Mouse (Mus musculus) heart, embryonic 10.5 days (tissue): ENCODE data around the gene Gm49661. TPM values are rescaled to one million over a fixed set of nuclear protein-coding genes. Genes with fewer than 3 reads are reported as not detected.

Experiments used
- DNase-seq: peaks from one replicate; pipeline ENCODE4 v3.0.0-alpha.2; 2017; ENCODE audit warnings: low spot score
- H3K27ac ChIP-seq: fragments of 300-500 bp; sonication (generic); 2 replicates; pipeline ENCODE4 v1.5.1; 2016; ENCODE audit warnings: mild to moderate bottlenecking
- H3K27me3 ChIP-seq: fragments of 300-500 bp; sonication (generic); 2 replicates; pipeline ENCODE4 v1.6.1; 2016; ENCODE audit warnings: mild to moderate bottlenecking; ENCODE audit not compliant: poor library complexity, insufficient read depth, severe bottlenecking
- H3K36me3 ChIP-seq: fragments of 300-500 bp; sonication (generic); 2 replicates; pipeline ENCODE4 v1.6.1; 2016; ENCODE audit warnings: mild to moderate bottlenecking, moderate library complexity
- H3K4me1 ChIP-seq: fragments of 300-500 bp; sonication (generic); 2 replicates; pipeline ENCODE4 v1.6.1; 2016; ENCODE audit warnings: mild to moderate bottlenecking
- H3K4me3 ChIP-seq: fragments of 300-500 bp; sonication (generic); 2 replicates; pipeline ENCODE4 v1.5.1; 2016; ENCODE audit warnings: mild to moderate bottlenecking, moderate library complexity
- H3K9me3 ChIP-seq: fragments of 300-500 bp; sonication (generic); 2 replicates; pipeline ENCODE4 v1.6.1; 2016; ENCODE audit warnings: mild to moderate bottlenecking, moderate library complexity
- WGBS: fragments of 180-500 bp; shearing (Covaris S2); methylation state at CpG from one replicate; pipeline ENCODE4 v1.1.7; 2016; 5-methylcytosine and 5-hydroxymethylcytosine counted together
- polyA plus RNA-seq: library from polyadenylated mRNA; unstranded; fragments of >200 nt; fragmentation: Nextera tagmentation; extraction: Ambion mirVana; gene quantifications from 2 replicates; pipeline ENCODE4 v1.2.1, GENCODE M21; 2016

The Gm49661 gene
- polyA plus RNA-seq, 1 experiment from 2014 or later = not detected

DNA sequence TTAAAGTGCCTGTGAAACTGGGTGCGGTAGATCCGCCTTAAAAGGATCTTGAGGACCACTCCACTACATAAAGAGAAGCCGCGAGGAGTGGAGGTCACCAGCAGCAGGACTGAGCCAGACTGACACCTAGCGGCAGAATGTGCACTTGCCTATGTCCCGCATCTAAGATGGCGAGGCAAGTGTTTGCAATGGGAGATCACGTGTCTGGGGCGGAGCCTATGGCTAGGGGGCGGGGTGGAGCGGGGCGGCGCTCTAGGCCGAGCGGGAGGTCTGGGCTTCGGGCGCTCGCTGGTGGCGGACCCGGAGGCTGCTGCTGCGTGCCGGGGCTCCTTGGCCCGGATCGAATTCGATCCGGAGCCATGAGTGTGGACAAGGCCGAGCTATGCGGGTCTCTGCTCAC, 21.1 kb upstream of the Gm49661 start, which contains the start of gene Hook2:
Gene Hook2, plus strand, starts transcription at position 255 of the 400 bp plus-strand sequence.
- no peaks in the 10 kb centered on the region for H3K9me3 ChIP-seq
- peak within 1 kb of the TSS; percentile 67 for H3K4me3 ChIP-seq
- H3K36me3 ChIP-seq = no peaks in the 10 kb centered on the region
- H3K27me3 ChIP-seq = peaks cover 33% of the 10 kb centered on the region
- H3K27ac ChIP-seq = peak within 1 kb of the TSS; percentile 85
- under 1% methylated on average over 28 of the region's 28 CpGs for WGBS
- peaks cover 27% of the 10 kb centered on the region for H3K4me1 ChIP-seq
- peak; percentile 99 for DNase-seq

DNA sequence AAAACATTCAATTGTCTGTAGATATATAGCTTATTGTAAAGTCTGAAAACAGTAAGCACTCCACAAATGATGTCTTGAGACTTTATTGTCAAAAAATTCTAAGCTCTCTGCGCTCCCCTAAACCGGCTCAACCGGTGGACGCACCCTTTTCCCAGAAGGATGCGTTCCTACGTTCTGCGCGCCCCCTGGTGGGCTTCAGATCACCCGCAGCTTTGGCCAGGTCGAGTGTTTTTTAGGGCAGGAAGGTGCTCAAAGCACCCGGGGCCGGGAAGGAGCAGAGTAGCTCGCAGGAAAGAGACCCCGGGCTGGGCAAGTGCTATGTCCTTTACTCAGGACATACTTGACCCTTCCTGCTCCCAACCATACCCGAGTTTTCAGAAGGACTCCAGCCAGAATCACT, 20.6 kb upstream of the Gm49661 start:
- Histone ChIP-seq H3K27ac (peak overlapping the region; percentile 85), H3K36me3 (no peaks in the 10 kb centered on the region)
- under 1% methylated on average over 15 of the region's 15 CpGs for WGBS

DNA sequence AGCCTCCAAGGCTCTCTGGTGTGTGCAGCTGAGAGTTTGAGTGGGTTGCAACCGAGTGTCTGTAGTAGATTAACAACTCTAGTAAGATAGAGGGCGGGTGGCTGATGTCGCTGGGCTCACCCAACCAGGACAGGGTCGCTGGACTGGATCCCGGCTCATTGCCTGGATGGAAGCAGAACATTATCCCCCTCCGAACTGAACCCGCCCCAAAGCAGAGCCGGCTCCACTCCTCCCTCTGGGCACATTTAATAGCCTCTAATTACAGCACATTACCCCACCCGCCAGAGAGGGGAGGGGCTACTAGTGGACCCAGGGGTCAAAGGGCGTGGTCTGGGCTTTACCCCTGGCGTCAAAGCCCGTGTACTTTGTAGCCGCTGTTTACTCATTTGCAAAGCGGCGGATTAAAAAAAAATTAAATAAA, 20.1 kb upstream of the Gm49661 start:
- Histone ChIP-seq H3K36me3 (no peaks in the 10 kb centered on the region), H3K4me3 (peak overlapping the region; percentile 67; the same call in 1 of the 2 replicates), H3K9me3 (no peaks in the 10 kb centered on the region), H3K27me3 (peaks cover 28% of the 10 kb centered on the region), H3K4me1 (peaks cover 37% of the 10 kb centered on the region), H3K27ac (peak overlapping the region; percentile 85; the same call in 1 of the 2 replicates)
- 20% methylated on average over 15 of the region's 15 CpGs for WGBS
- DNase-seq = no peak

More for the DNA sequence above, 20.6 kb upstream of the Gm49661 start:
- H3K27me3 ChIP-seq = peaks cover 29% of the 10 kb centered on the region
- peak; percentile 96 for DNase-seq
- no peaks in the 10 kb centered on the region for H3K9me3 ChIP-seq
- H3K4me3 ChIP-seq = peak overlapping the region; percentile 67
- peaks cover 32% of the 10 kb centered on the region for H3K4me1 ChIP-seq

DNA sequence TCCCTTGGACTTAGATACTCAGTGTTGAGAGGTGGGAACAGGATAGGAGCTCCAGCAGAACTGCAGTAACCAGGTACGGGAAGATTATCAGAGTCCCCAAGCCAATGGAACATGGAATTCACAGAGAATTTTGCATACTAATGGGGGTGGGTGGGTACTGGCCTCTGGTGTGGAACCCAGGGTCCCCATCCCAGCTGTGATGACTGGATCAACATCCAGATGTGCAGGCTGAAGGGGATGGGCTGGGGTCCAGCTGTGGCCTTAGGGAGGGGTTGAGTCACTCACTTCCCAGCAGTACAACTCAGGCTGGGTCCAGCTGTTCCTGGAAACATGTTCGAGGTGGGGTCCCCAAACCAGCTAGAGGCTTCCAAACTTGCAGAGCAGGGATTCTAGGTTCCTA, 18.7 kb upstream of the Gm49661 start:
- DNase-seq = no peak
- Histone ChIP-seq H3K36me3 (no peaks in the 10 kb centered on the region), H3K27me3 (peaks cover 22% of the 10 kb centered on the region), H3K27ac (no peak overlapping the region), H3K4me3 (no peak overlapping the region), H3K9me3 (no peaks in the 10 kb centered on the region), H3K4me1 (peaks cover 44% of the 10 kb centered on the region)
- 59% methylated on average over 2 of the region's 2 CpGs for WGBS

DNA sequence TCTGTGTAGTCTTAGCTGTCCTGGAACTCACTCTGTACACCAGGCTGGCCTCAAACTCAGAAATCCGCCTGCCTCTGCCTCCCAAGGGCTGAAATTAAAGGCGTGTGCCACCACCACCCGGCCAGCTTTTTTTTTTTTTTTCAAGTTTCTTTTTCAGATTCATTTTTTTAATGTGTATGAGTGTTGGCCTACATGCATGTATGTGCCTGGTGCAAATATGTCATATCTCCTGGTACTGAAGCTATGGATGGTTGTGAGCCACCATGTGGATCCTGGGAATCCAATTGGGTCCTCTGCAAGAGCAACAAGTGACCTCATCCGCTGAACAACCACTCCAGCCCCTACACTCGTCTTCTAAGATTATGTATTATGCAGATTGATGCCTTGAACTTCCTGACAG, 18.2 kb upstream of the Gm49661 start:
- DNase-seq = no peak
- H3K4me3 ChIP-seq = no peak overlapping the region
- H3K9me3 ChIP-seq = no peaks in the 10 kb centered on the region
- H3K27me3 ChIP-seq = peaks cover 23% of the 10 kb centered on the region
- no peaks in the 10 kb centered on the region for H3K36me3 ChIP-seq
- peaks cover 49% of the 10 kb centered on the region for H3K4me1 ChIP-seq
- WGBS = 81% methylated on average over 5 of the region's 5 CpGs
- no peak overlapping the region for H3K27ac ChIP-seq

DNA sequence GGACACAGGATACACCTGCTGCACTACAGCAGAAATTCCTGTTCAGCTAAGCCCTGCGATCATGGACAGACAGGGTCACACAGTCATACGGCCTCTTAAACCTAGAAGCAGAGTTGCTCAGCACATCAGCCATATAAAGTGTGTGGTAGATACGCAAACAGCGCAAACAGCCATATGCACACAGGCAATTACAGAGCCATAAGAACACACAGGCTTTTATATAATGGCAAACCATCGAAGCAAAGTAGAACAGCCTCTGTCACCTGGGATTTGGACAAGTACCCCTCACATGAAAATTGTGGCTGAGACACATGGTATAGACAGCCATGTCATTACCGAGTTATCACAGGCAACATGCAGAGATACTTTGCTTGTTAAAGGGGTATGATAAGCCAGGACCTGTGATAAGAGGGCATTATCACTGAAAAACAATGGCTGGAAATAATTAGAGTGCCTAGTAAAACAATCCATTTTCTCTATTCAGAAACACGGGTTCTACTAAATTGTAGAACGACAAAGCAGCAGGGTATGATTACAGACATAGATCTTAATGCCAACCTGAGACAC, 17.2 kb upstream of the Gm49661 start:
- H3K4me3 ChIP-seq = peak overlapping the region; percentile 71
- 28% methylated on average over 8 of the region's 8 CpGs for WGBS
- peaks cover 32% of the 10 kb centered on the region for H3K27me3 ChIP-seq
- H3K9me3 ChIP-seq = no peaks in the 10 kb centered on the region
- H3K4me1 ChIP-seq = peaks cover 58% of the 10 kb centered on the region
- DNase-seq = no peak
- H3K36me3 ChIP-seq = no peaks in the 10 kb centered on the region
- H3K27ac ChIP-seq = peak overlapping the region; percentile 91

DNA sequence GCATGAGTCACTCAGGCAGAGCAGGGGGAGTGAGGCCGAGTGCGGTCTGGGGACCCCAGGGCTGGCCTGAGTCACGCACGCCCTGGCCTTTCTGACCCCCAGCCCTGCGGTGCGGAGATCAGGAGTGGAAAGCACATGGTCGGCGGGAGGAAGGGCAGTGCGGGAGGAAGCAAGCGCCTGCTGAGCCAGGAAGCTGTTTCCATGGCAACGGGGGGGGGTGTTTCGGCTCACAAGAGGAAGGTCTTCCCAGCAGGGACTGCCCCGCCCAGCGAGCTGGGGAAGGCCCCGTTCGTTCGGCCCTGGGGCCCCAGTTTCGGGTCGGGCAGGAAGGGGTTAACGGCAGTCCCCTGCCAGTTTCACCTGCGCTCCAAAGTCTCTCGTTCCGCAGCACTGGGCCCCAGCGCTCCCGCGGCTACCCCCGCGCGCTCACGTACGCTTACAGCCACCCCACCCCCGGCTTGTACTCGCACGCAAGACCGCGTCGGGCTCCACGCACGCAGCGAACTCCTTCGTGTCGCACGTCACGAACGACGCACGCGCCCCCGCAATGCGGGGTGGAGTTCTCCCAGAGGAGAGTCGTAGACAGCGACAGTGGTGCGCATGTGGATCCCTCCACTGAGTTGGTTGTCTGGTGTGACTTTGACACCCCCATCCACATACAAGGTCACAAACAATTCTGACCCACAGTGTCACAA, 16.6 kb upstream of the Gm49661 start:
- Histone ChIP-seq H3K4me3 (peak overlapping the region; percentile 71), H3K27ac (peak overlapping the region; percentile 91), H3K4me1 (peaks cover 59% of the 10 kb centered on the region), H3K27me3 (peaks cover 37% of the 10 kb centered on the region), H3K9me3 (no peaks in the 10 kb centered on the region), H3K36me3 (no peaks in the 10 kb centered on the region)
- peak; percentile 95 for DNase-seq
- under 1% methylated on average over 53 of the region's 53 CpGs for WGBS

DNA sequence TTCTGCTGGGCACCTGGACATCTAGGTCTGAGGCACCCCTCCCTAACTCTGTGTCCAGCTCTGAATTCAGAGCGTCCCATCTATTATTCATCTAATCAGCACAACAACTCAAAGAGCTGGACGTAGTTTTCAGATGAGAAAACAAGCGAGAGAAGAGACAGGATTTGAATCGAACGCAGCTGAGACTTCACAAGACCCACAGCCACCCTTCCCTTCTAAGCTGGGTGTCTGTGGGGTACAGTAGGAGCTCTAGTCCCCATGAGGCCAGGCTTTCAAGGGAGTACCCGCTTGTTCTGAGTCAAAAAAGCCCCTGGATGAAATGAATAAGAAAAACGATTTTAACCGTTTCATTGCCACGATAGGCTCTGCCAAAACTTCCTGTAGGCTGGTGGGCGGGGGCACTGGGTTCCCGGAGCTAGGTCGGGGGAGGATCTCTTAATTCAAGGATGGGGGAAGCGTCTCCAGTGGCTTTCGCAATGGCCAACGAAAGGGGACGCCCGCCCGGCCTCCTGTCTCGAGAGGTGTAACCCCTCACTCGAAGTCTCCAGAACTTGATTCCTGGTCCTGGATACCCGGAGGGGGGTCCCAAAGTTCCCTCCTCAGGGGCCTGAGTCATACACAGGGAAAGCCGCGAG, 15.9 kb upstream of the Gm49661 start:
- WGBS = 1% methylated on average over 23 of the region's 23 CpGs
- H3K4me1 ChIP-seq = peaks cover 63% of the 10 kb centered on the region
- H3K27me3 ChIP-seq = peaks cover 44% of the 10 kb centered on the region
- no peaks in the 10 kb centered on the region for H3K9me3 ChIP-seq
- no peak for DNase-seq
- H3K27ac ChIP-seq = peak overlapping the region; percentile 91
- H3K4me3 ChIP-seq = peak overlapping the region; percentile 71
- no peaks in the 10 kb centered on the region for H3K36me3 ChIP-seq

DNA sequence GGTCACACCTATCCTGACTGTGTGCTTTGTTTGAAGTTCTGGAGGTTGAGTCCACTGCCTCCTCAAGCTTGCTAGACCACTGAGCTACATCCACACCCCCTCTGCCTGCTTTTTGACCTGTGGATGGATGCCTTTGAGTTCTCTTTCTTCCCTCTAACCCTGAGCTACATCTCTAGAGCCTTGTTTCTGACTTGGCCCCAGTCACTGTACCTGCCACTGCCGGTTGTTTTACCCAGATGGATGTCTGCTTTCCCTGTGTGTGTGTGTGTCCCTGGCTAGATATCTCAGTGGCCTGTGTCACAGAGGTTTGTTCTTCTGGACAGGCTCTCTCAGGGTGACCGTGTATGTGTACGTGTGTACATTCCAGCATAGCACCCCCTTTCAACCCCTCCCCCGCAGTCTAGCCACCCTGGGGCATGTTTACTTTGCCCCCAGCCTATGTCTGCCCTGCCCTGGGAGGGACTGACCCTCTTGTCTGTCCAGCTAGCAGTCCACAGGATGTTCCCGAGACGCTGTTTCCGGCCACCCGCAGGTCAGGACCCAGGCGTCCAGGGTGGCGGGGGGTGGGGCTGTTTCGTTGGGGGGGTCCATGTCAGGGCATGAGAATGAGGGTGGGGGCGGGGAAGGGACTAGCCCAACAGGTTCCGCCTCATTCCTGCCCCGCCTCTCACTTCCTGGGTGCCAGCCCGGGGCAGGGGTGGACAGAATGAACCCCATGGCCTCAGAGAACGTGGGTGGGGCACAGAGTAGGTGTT, 15.2 kb upstream of the Gm49661 start:
- H3K4me1 ChIP-seq = peaks cover 69% of the 10 kb centered on the region

DNA sequence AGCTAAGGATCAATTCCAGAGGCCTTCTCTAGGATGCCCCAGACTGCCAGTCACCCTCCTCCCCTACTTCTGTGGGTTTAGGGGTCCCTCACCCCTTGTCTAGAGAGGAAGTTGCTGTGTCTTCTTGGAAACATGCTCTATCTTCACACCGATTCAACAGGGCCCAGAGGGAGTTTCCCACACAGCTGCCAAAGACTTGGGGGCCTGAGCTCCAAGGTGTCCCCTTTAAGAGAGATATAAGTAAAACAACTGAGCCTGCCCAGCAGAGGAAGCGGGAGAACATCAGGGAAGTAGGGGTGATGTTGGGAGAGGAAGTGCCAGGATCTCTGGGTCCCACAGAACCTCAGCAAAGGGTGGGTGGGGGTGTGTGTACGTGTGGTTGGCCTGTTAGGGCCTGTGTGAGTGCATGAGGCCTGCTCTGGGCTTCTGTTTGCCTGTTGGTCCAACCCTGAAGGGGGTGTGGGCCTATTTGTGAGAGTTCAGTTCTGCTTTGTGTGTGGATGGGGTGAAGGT, 13.3 kb upstream of the Gm49661 start:
- Histone ChIP-seq H3K4me3 (no peak overlapping the region), H3K36me3 (no peaks in the 10 kb centered on the region), H3K27me3 (peaks cover 40% of the 10 kb centered on the region), H3K27ac (peak overlapping the region; percentile 31; the same call in 1 of the 2 replicates), H3K4me1 (peaks cover 82% of the 10 kb centered on the region), H3K9me3 (no peaks in the 10 kb centered on the region)
- DNase-seq = peak; percentile 70
- WGBS = 52% methylated on average over 3 of the region's 3 CpGs

More for the DNA sequence above, 15.2 kb upstream of the Gm49661 start:
- H3K9me3 ChIP-seq = no peaks in the 10 kb centered on the region
- H3K36me3 ChIP-seq = no peaks in the 10 kb centered on the region
- peaks cover 48% of the 10 kb centered on the region for H3K27me3 ChIP-seq
- WGBS = 9% methylated on average over 16 of the region's 16 CpGs
- H3K27ac ChIP-seq = peak overlapping the region; percentile 91
- peak overlapping the region; percentile 71 for H3K4me3 ChIP-seq
- DNase-seq = peak; percentile 76

DNA sequence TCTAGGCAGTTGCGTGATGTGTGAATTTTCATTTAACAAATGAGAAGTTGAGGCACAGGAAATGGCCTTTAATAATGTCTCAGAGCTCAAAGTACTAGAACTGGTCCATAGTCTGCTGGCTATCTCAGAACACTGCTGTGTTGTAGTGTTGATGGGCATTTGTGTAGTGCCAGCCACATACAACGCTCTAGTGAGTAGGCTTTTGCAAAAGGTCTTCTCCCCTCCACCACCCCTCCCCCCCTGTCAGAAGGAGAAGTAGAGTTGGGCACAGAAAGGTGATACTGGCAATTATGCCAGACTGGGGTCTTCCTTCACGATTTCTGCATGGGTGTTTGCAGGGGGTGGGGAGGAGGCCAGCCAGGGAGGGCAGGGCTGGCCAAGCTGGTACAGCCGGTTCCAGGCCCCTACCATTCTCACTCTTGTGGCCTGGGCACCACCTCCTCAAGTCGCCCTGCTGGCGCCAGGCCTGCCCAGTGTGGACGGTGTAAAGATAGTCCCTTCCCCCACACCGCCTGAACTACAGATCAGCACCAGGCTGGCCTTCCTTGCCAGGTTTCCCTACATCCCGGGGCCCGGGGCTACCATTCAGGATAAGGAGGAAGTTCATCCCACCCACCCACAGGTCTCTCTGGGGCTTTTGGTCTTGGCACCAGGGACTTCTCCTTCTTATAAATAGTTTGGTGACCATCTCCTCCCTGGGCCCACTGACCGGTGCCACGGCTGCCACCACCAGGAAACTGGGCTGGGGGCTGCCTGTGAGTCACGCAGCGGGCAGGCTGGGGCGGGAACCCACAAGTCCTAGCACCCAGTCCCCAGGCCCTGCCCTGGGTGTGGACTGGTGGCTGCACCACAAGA, 12.6 kb upstream of the Gm49661 start:
- Histone ChIP-seq H3K4me3 (no peak overlapping the region), H3K9me3 (no peaks in the 10 kb centered on the region), H3K27me3 (peaks cover 44% of the 10 kb centered on the region), H3K4me1 (peaks cover 89% of the 10 kb centered on the region), H3K36me3 (no peaks in the 10 kb centered on the region), H3K27ac (peak overlapping the region; percentile 39; the same call in 1 of the 2 replicates)
- WGBS = 77% methylated on average over 15 of the region's 15 CpGs
- DNase-seq = no peak
